ENCODE assay signal across 9 mouse cellular contexts in the genomic region with DNA sequence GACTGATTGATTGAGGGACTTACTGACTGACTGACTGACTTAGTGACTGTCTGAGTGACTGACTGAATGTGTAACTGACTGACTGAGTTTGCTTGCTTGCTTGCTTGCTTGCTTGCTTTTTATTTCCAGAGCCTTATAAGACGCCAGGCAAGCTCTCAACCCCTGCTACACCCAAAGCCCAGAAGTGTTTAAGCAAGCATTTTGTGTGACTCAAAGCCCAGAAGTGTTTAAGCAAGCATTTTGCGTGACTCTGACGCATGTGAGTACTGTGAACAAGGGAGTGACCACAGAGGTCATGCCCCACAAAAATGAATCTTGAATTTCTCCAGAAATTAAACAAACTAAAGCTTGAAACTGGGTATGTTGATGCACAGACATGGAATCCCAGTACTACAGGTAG. TPM values are rescaled to one million over a fixed set of nuclear protein-coding genes. Genes with fewer than 3 reads are reported as not detected.
DNase-seq lines count a peak whose midpoint lies in the region; ATAC-seq and TF ChIP-seq lines count a peak whose summit lies in the region.
"Had no signal": no experiment of that assay in that cellular context is flagged by ENCODE, and none has a peak within 500 bp of the region (broad histone marks: within the 10 kb centered on the region; RNA-seq: fewer than 3 reads in every experiment).

No protein-coding gene starts in this region.

- no peaks in the 10 kb centered on the region for H3K27me3 ChIP-seq in heart, embryonic 13.5 days (replicated peaks)
- no peaks in the 10 kb centered on the region for H3K27me3 ChIP-seq in limb, embryonic 14.5 days (ENCODE audit: control insufficient read depth, insufficient read depth, low read length)
- no peaks in the 10 kb centered on the region for H3K27me3 ChIP-seq in midbrain, postnatal 0 days (ENCODE audit: insufficient read depth, low read length)

- peaks cover 35% of the 10 kb centered on the region for H3K4me1 ChIP-seq in heart, embryonic 13.5 days
- H3K4me1 ChIP-seq in embryonic fibroblast, embryonic 13.5 days (ENCODE audit: control insufficient read depth, insufficient read depth, low read length), result peaks cover 10% of the 10 kb centered on the region
- H3K4me1 ChIP-seq in limb, embryonic 14.5 days (ENCODE audit: control insufficient read depth, insufficient read depth, low read length), result peaks cover 18% of the 10 kb centered on the region
- H3K4me1 ChIP-seq in midbrain, postnatal 0 days (ENCODE audit: insufficient read depth, low read length), result no peaks in the 10 kb centered on the region

- no peak overlapping the region for H3K27ac ChIP-seq in heart, embryonic 13.5 days (replicated peaks)
- peak overlapping the region; percentile 86 for H3K27ac ChIP-seq in embryonic fibroblast, embryonic 13.5 days (ENCODE audit: insufficient read depth, low read length)
- no peak overlapping the region for H3K27ac ChIP-seq in limb, embryonic 14.5 days (replicated peaks; ENCODE audit: low read depth, low read length)
- H3K27ac ChIP-seq in midbrain, postnatal 0 days (ENCODE audit: low read depth, low read length), result no peak overlapping the region

- ATAC-seq in heart, embryonic 13.5 days (ENCODE audit: extremely low read depth, insufficient number of reproducible peaks, low FRiP score, low TSS enrichment), result no peak
- no peak for ATAC-seq in limb, embryonic 14.5 days (ENCODE audit: low FRiP score, low read depth)
- ATAC-seq in midbrain, postnatal 0 days (ENCODE audit: low FRiP score), result no peak

- no peak for TF ChIP-seq POLR2A in embryonic fibroblast, embryonic 13.5 days (IDR thresholded peaks at IDR 0.05; ENCODE audit: low read depth, low read length)
- no peak for TF ChIP-seq POLR2A in limb, embryonic 14.5 days (IDR thresholded peaks at IDR 0.05; ENCODE audit: borderline replicate concordance, extremely low read depth, insufficient read depth, insufficient read length)

- no peaks in the 10 kb centered on the region for H3K9me3 ChIP-seq in heart, embryonic 13.5 days
- no peaks in the 10 kb centered on the region for H3K9me3 ChIP-seq in limb, embryonic 14.5 days (ENCODE audit: control insufficient read depth, low read length)
- no peaks in the 10 kb centered on the region for H3K9me3 ChIP-seq in midbrain, postnatal 0 days (ENCODE audit: low read length)

- H3K36me3 ChIP-seq in heart, embryonic 13.5 days, result peaks cover 9% of the 10 kb centered on the region
- H3K36me3 ChIP-seq in limb, embryonic 14.5 days (ENCODE audit: control insufficient read depth, insufficient read depth, low read length), result no peaks in the 10 kb centered on the region
- H3K36me3 ChIP-seq in midbrain, postnatal 0 days (ENCODE audit: insufficient read depth, low read length), result no peaks in the 10 kb centered on the region

- TF ChIP-seq CTCF in embryonic fibroblast, embryonic 13.5 days (IDR thresholded peaks at IDR 0.05; ENCODE audit: borderline replicate concordance, insufficient read depth, low read length), result no peak
- no peak for TF ChIP-seq CTCF in midbrain, postnatal 0 days (IDR thresholded peaks at IDR 0.05)

- 62% methylated on average over 3 of the region's 3 CpGs for WGBS in heart, embryonic 13.5 days
- WGBS in limb, embryonic 14.5 days, result 59% methylated on average over 3 of the region's 3 CpGs
- WGBS in midbrain, postnatal 0 days, result 55% methylated on average over 3 of the region's 3 CpGs

- DNase-seq in heart, postnatal 25 days (ENCODE audit: low spot score), result no peak
- DNase-seq in limb, embryonic 14.5 days (ENCODE audit: low spot score), result no peak
- DNase-seq in midbrain, postnatal 0 days (ENCODE audit: low spot score), result no peak
- DNase-seq in layer of hippocampus, adult 9-11 months, result no peak
- no peak for DNase-seq in c-Kit-positive CD71-positive TER-119-positive erythroid progenitor cells, embryonic 14.5 days (ENCODE audit: low spot score)
- DNase-seq in embryo, embryonic 10.5 days (ENCODE audit: low spot score), result no peak

- peak overlapping the region; percentile 86 for H3K4me2 ChIP-seq in heart, embryonic 13.5 days
- H3K4me2 ChIP-seq in limb, embryonic 14.5 days (replicated peaks; ENCODE audit: low read depth, low read length, severe bottlenecking), result peak overlapping the region; percentile 69; the same call in 1 of the 2 replicates
- peak overlapping the region; percentile 73 for H3K4me2 ChIP-seq in midbrain, postnatal 0 days (ENCODE audit: low read depth, low read length, poor library complexity, severe bottlenecking)

- intact Hi-C loops in heart, postnatal 25 days (cut with DNase I), result no loop called here

- peak overlapping the region; percentile 4; the same call in 1 of the 2 replicates for H3K9ac ChIP-seq in heart, embryonic 13.5 days
- H3K9ac ChIP-seq in limb, embryonic 14.5 days (ENCODE audit: low read depth, low read length, severe bottlenecking), result no peak overlapping the region; the same call in 1 of the 2 replicates
- H3K9ac ChIP-seq in midbrain, postnatal 0 days (replicated peaks; ENCODE audit: low read length, poor library complexity, severe bottlenecking), result no peak overlapping the region

- H3K4me3 ChIP-seq in heart, embryonic 13.5 days, result peak overlapping the region; percentile 70
- H3K4me3 ChIP-seq in embryonic fibroblast, embryonic 13.5 days (ENCODE audit: insufficient read depth, low read length), result peak overlapping the region; percentile 35
- H3K4me3 ChIP-seq in limb, embryonic 14.5 days (replicated peaks; ENCODE audit: low read length), result peak overlapping the region; percentile 56
- H3K4me3 ChIP-seq in midbrain, postnatal 0 days (ENCODE audit: low read depth, low read length), result peak overlapping the region; percentile 39; the same call in 1 of the 2 replicates

RNA-seq across cellular contexts. Expression of gene Tpcn2, which starts 0.5 kb away (rescaled TPM):
- 4.4 and 5.7 TPM in 2 replicates for polyA plus RNA-seq in heart, embryonic 13.5 days (2015; fragmentation: Nextera tagmentation; extraction: Ambion mirVana)
- 1 to 10 TPM; 3.0 to 4.2 TPM for total RNA-seq in heart, postnatal 25 days (2021)
- 22.1 and 23.8 TPM in 2 replicates for polyA plus RNA-seq in embryonic fibroblast, embryonic 13.5 days (2011; ENCODE audit: insufficient read length, low read depth, missing spikeins)
- 44.0 and 59.1 TPM in 2 replicates for polyA plus RNA-seq in limb, embryonic 14.5 days (2012; rRNA removed)
- 4.7 and 5.1 TPM in 2 replicates for polyA plus RNA-seq in limb, embryonic 14.5 days (2014; fragmentation: Nextera tagmentation; extraction: Ambion mirVana)
- 2.8 and 4.1 TPM in 2 replicates for total RNA-seq in midbrain, postnatal 0 days (2014; rRNA removed)
- polyA plus RNA-seq in midbrain, postnatal 0 days (2015; fragmentation: Nextera tagmentation; extraction: Ambion mirVana), result 1.5 TPM in 2 replicates

RNA-seq across cellular contexts. Expression of gene Mrgprf, which starts 16.3 kb away (rescaled TPM):
- 0.23 and 0.25 TPM in 2 replicates for polyA plus RNA-seq in heart, embryonic 13.5 days (2015; fragmentation: Nextera tagmentation; extraction: Ambion mirVana)
- total RNA-seq in heart, postnatal 25 days (2021), result 1 to 10 TPM; 4.3 to 5.5 TPM
- 33.0 and 38.2 TPM in 2 replicates for polyA plus RNA-seq in embryonic fibroblast, embryonic 13.5 days (2011; ENCODE audit: insufficient read length, low read depth, missing spikeins)
- polyA plus RNA-seq in limb, embryonic 14.5 days (2012; rRNA removed), result 8.4 and 10.8 TPM in 2 replicates
- 6.0 and 7.0 TPM in 2 replicates for polyA plus RNA-seq in limb, embryonic 14.5 days (2014; fragmentation: Nextera tagmentation; extraction: Ambion mirVana)
- total RNA-seq in midbrain, postnatal 0 days (2014; rRNA removed), result 5.5 and 6.8 TPM in 2 replicates
- 4.6 and 5.0 TPM in 2 replicates for polyA plus RNA-seq in midbrain, postnatal 0 days (2015; fragmentation: Nextera tagmentation; extraction: Ambion mirVana)
- total RNA-seq: common myeloid progenitor, adult 5-6 weeks had no signal

RNA-seq across cellular contexts. Expression of gene Mrgprd, which starts 30.3 kb away (rescaled TPM):
- polyA plus RNA-seq in heart, embryonic 13.5 days (2015; fragmentation: Nextera tagmentation; extraction: Ambion mirVana), result not detected in 2 replicates
- total RNA-seq in heart, postnatal 25 days (2021), result not detected
- polyA plus RNA-seq in embryonic fibroblast, embryonic 13.5 days (2011; ENCODE audit: insufficient read length, low read depth, missing spikeins), result not detected in 2 replicates
- not detected in 2 replicates for polyA plus RNA-seq in limb, embryonic 14.5 days (2012; rRNA removed)
- polyA plus RNA-seq in limb, embryonic 14.5 days (2014; fragmentation: Nextera tagmentation; extraction: Ambion mirVana), result not detected in 2 replicates
- total RNA-seq in midbrain, postnatal 0 days (2014; rRNA removed), result not detected in 2 replicates
- polyA plus RNA-seq in midbrain, postnatal 0 days (2015; fragmentation: Nextera tagmentation; extraction: Ambion mirVana), result not detected in 2 replicates
- total RNA-seq: common myeloid progenitor, adult 5-6 weeks had no signal
